ENCODE assay signal across 8 mouse cellular contexts in the genomic region with DNA sequence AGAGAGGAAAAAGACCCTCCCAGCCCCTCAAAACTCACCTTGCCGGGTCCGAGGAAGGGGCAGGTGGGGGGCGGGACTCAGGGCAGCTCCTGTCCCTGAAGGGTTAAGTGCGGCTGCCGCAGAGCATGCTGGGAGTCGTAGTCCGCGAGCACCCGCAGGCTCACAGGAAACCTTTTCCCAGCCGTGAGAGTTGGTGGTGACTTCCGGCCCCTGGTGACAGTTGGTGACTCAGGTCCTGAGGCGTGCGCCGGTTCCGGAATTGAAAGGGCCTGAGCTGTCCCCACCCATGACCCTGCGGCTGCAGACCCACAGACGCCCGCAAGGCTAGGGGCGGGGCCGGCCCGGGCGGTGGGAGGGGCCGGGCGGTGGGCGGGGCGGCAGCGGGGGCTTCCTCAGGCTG. TPM values are rescaled to one million over a fixed set of nuclear protein-coding genes. Genes with fewer than 3 reads are reported as not detected.
DNase-seq lines count a peak whose midpoint lies in the region; ATAC-seq and TF ChIP-seq lines count a peak whose summit lies in the region.

A gene (minus strand): TSS at position 96 of the 400 bp plus-strand sequence.

- TF ChIP-seq CTCF in gastrocnemius, adult 2 months (IDR thresholded peaks at IDR 0.05), result no peak

- H3K27ac ChIP-seq in gastrocnemius, adult 2 months, result peak within 1 kb of the TSS; percentile 94

- DNase-seq in ZHBTc4 (ENCODE audit: low read depth, low spot score), result peak; percentile 99
- DNase-seq in gastrocnemius, adult 2 months, result peak; percentile 97
- DNase-seq in hindlimb bud, embryonic 11.5 days (ENCODE audit: extremely low spot score, low read depth, low spot score), result peak; percentile 82
- peak; percentile 88 to 97 for DNase-seq in left cerebral cortex, adult 8-10 months (ENCODE audit: low spot score in 2 of 2)
- DNase-seq in right cerebral cortex, postnatal 10 days (ENCODE audit: low spot score in 2 of 2), result peak; percentile 97
- peak; percentile 87 for DNase-seq in urinary bladder, postnatal 25 days (ENCODE audit: low spot score)

- H3K4me3 ChIP-seq in gastrocnemius, adult 2 months, result peak within 1 kb of the TSS; percentile 82
- peak within 1 kb of the TSS; percentile 94 for H3K4me3 ChIP-seq in megakaryocyte, embryonic 14.5 days (replicated peaks)

- ATAC-seq in common myeloid progenitor, adult 5-6 weeks (replicated peaks; ENCODE audit: low read depth, poor library complexity, severe bottlenecking), result peak; percentile 75

- intact Hi-C loops in gastrocnemius, adult 2 months (cut with DNase I), result no loop called here

- no peaks in the 10 kb centered on the region for H3K9me3 ChIP-seq in megakaryocyte, embryonic 14.5 days

- H3K4me1 ChIP-seq in megakaryocyte, embryonic 14.5 days, result peaks cover 78% of the 10 kb centered on the region

- H3K36me3 ChIP-seq in megakaryocyte, embryonic 14.5 days (replicated peaks; ENCODE audit: low read length), result peaks cover 22% of the 10 kb centered on the region

- no peaks in the 10 kb centered on the region for H3K27me3 ChIP-seq in megakaryocyte, embryonic 14.5 days (replicated peaks)

RNA-seq across cellular contexts. Expression of the gene that starts here (rescaled TPM):
- total RNA-seq in common myeloid progenitor, adult 5-6 weeks (2017), result 0.55 TPM in 1 of 2 replicates, not detected in the other
- 10 to 100 TPM in 1 of 2 experiments, 1 to 10 TPM in 1; 6.5 to 17.8 TPM for total RNA-seq in gastrocnemius, adult 2 months (2021)
- total RNA-seq in left cerebral cortex, adult 8-10 months (2022), result 10 to 100 TPM; 29.9 to 33.3 (median 32.4) TPM
- polyA plus RNA-seq in megakaryocyte, embryonic 14.5 days (2012; ENCODE audit: insufficient read depth, low replicate concordance), result 9.5 and 15.9 TPM in 2 replicates

Comparison
In these comparisons a context has a peak if more than half of its experiments do, and no peak if none do; other contexts are left out.
1. Peak in every context shown above with its lines: DNase-seq, ATAC-seq, H3K4me3 ChIP-seq and H3K27ac ChIP-seq.
2. Peak in ATAC-seq in common myeloid progenitor, adult 5-6 weeks; RNA of the gene not detected or under 1 TPM.